Mouse (Mus musculus) ES-Bruce4 (cell line): ENCODE results near the gene Calm3. TPM values are rescaled to one million over a fixed set of nuclear protein-coding genes. Genes with fewer than 3 reads are reported as not detected.

Source experiments
- H3K27ac ChIP-seq: 2 replicates; pipeline ENCODE4 v1.5.1; 2012; ENCODE audit warnings: low read length, inconsistent platforms; ENCODE audit not compliant: insufficient read depth
- H3K27me3 ChIP-seq: 2 replicates; pipeline ENCODE4 v1.6.1; 2012; ENCODE audit warnings: mild to moderate bottlenecking, low read length, inconsistent platforms; ENCODE audit not compliant: control insufficient read depth, poor library complexity, insufficient read depth, severe bottlenecking
- H3K36me3 ChIP-seq: 2 replicates; pipeline ENCODE4 v1.6.1; 2012; ENCODE audit warnings: inconsistent platforms, mild to moderate bottlenecking, low read length, moderate library complexity; ENCODE audit not compliant: control insufficient read depth, poor library complexity, insufficient read depth, severe bottlenecking
- H3K4me1 ChIP-seq: one replicate; pipeline ENCODE4 v1.8.1; 2011; ENCODE audit warnings: low read length; ENCODE audit not compliant: control insufficient read depth, insufficient read depth
- H3K4me3 ChIP-seq: 2 replicates; pipeline ENCODE4 v1.5.1; 2011; ENCODE audit warnings: low read depth, mild to moderate bottlenecking, low read length
- H3K9ac ChIP-seq: 2 replicates; pipeline ENCODE4 v1.6.1; 2012; ENCODE audit warnings: low read depth, mild to moderate bottlenecking, inconsistent platforms; ENCODE audit not compliant: poor library complexity, severe bottlenecking
- H3K9me3 ChIP-seq: replicated peaks from 2 replicates; pipeline ENCODE4 v1.6.1; 2012; ENCODE audit warnings: mild to moderate bottlenecking, low read length, inconsistent platforms; ENCODE audit not compliant: control insufficient read depth, poor library complexity, insufficient read depth, severe bottlenecking
- CTCF ChIP-seq: IDR thresholded peaks from one replicate; pipeline ENCODE4 v1.8.1; 2011; ENCODE audit warnings: low read depth, low read length
- EP300 ChIP-seq: IDR thresholded peaks from 2 replicates; pipeline ENCODE4 v1.6.1; 2011; ENCODE audit warnings: low read depth, low read length; ENCODE audit not compliant: insufficient read depth
- POLR2A ChIP-seq: IDR thresholded peaks from one replicate; pipeline ENCODE4 v1.8.1; 2011; ENCODE audit warnings: low read length; ENCODE audit not compliant: insufficient read depth
- polyA plus RNA-seq: library from polyadenylated mRNA; stranded (reverse); fragments of >200 nt; gene quantifications from 2 replicates; pipeline ENCODE4 v1.2.4, GENCODE M21; 2011; ENCODE audit warnings: low read depth; ENCODE audit not compliant: missing spikeins, insufficient read depth, insufficient read length

Calm3 gene
- polyA plus RNA-seq, 1 experiment: 358 TPM

- Histone ChIP-seq H3K9me3 (no peaks in the 10 kb centered on the region), H3K27me3 (no peaks in the 10 kb centered on the region), H3K36me3 (peaks cover 17% of the 10 kb centered on the region), H3K9ac (no peak overlapping the region), H3K27ac (no peak overlapping the region), H3K4me3 (no peak overlapping the region), H3K4me1 (peaks cover 4% of the 10 kb centered on the region)
- TF ChIP-seq CTCF (no peak), POLR2A (no peak), EP300 (no peak)
Observed at GRCm38 (mm10) chr7:16916342-16917265, 7.3 kb downstream of the Calm3 start.

GRCm38 (mm10) chr7:16915461-16916340 is 8.2 kb downstream of the Calm3 start:
- Histone ChIP-seq H3K9ac (no peak overlapping the region), H3K9me3 (no peaks in the 10 kb centered on the region), H3K4me1 (peaks cover 2% of the 10 kb centered on the region), H3K4me3 (no peak overlapping the region), H3K27ac (no peak overlapping the region), H3K27me3 (no peaks in the 10 kb centered on the region), H3K36me3 (peaks cover 17% of the 10 kb centered on the region)
- no peak for TF ChIP-seq EP300

GRCm38 (mm10) chr7:16914453-16915343 is 9.2 kb downstream of the Calm3 start:
- Histone ChIP-seq H3K9me3 (no peaks in the 10 kb centered on the region), H3K4me1 (no peaks in the 10 kb centered on the region), H3K36me3 (peaks cover 17% of the 10 kb centered on the region), H3K4me3 (no peak overlapping the region), H3K27ac (no peak overlapping the region), H3K9ac (no peak overlapping the region), H3K27me3 (no peaks in the 10 kb centered on the region)
- TF ChIP-seq CTCF: no peak

- Histone ChIP-seq H3K4me1 (no peaks in the 10 kb centered on the region), H3K36me3 (peaks cover 17% of the 10 kb centered on the region), H3K27me3 (no peaks in the 10 kb centered on the region), H3K9ac (no peak overlapping the region), H3K27ac (no peak overlapping the region), H3K9me3 (no peaks in the 10 kb centered on the region), H3K4me3 (no peak overlapping the region)
- peak; percentile 84 for TF ChIP-seq CTCF
- no peak for TF ChIP-seq EP300
Observed at GRCm38 (mm10) chr7:16913806-16914452, 10.0 kb downstream of the Calm3 start.

- H3K27me3 ChIP-seq: no peaks in the 10 kb centered on the region
- no peaks in the 10 kb centered on the region for H3K9me3 ChIP-seq
- H3K36me3 ChIP-seq: peaks cover 11% of the 10 kb centered on the region
- no peak overlapping the region for H3K9ac ChIP-seq
- TF ChIP-seq POLR2A: no peak
- TF ChIP-seq EP300: no peak
- no peak for TF ChIP-seq CTCF
- no peaks in the 10 kb centered on the region for H3K4me1 ChIP-seq
- H3K4me3 ChIP-seq: no peak overlapping the region
- H3K27ac ChIP-seq: no peak overlapping the region
Observed at GRCm38 (mm10) chr7:16912360-16912759, 11.6 kb downstream of the Calm3 start.
